Mouse (Mus musculus) c-Kit-positive CD71-negative TER-119-negative erythroid progenitor cells, embryonic 14.5 days (primary cell): ENCODE data around the gene Rpl13a.
A peak's percentile ranks its signal among the peaks of the same experiment; 100 is the strongest.

Experiments
- DNase-seq: peaks from one replicate; pipeline ENCODE4 v3.0.0-alpha.2; 2013; ENCODE audit warnings: low read depth

Gene Rpl13a

DNA sequence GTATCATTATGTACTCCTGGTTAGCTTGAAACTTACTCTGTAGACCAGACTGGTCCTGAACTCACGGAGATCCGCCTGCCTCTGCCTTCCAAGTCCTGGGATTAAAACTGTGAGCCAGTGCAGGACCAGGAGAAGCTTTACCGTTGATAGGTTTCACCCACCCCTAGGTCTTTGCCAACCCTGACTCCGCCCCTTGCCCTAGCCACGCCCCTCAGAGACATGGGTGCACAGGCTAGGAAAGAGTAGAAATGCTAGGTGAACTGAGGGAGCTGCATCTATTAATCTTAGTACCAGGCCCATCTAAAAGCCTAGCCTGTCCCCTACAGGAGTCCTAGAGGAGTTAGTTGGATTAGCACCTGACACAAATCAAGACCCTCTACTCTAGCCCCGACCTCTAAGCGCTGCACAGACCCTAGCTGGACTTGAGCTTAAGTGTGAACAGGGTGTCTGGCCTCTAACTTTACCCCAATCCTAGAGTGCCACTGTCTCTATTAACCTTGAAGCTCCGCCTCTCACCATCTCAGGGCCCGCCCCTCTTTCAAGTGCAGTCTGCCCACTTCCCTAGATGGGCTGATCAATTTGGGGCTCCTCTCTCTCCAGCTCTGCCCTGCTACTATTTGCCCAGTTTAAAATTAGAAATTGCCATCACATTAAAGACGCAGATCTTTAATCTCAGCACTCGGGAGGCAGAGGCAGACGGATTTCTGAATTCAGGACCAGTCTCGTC is 38.1 kb downstream of the Rpl13a start:
- DNase-seq = no peak

DNA sequence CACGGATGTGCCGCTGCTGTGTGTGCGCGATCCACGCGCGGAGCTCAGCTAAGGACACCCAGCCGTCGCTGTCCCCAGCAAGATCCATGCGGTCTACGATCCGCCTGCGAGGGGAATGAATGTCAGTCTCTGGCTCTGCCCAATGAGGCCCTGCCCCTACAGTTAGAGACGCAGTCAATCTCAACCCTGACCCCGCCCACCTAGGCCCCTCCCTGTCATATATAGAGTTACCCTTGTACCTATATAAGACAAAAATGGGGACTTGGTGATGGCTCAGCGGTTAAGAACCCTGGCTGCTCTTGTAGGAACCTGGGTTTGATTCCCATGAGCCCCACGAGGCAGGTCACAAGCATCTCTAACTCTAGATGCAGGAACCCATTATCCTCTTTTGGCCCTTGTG is 40.0 kb downstream of the Rpl13a start:
- DNase-seq = no peak

DNA sequence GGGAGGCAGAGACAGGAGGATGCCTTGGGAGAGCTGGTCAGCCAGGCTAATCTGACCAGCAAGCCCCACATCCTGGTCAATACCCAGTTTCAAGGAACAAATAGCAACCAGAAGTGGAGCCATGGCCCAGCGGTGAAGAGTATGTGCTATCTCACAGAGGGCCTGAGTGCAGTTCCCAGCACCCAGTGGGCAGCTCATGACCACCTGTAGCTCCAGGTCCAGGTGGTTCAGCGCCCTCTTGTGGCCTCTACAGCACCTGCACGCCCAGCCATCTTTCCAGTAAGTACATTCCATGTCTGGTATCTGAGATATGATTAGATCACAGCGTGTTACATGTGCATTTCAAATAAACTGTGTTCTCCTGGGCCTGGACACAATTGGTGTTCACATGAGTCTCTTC is 42.5 kb downstream of the Rpl13a start:
- DNase-seq = no peak

DNA sequence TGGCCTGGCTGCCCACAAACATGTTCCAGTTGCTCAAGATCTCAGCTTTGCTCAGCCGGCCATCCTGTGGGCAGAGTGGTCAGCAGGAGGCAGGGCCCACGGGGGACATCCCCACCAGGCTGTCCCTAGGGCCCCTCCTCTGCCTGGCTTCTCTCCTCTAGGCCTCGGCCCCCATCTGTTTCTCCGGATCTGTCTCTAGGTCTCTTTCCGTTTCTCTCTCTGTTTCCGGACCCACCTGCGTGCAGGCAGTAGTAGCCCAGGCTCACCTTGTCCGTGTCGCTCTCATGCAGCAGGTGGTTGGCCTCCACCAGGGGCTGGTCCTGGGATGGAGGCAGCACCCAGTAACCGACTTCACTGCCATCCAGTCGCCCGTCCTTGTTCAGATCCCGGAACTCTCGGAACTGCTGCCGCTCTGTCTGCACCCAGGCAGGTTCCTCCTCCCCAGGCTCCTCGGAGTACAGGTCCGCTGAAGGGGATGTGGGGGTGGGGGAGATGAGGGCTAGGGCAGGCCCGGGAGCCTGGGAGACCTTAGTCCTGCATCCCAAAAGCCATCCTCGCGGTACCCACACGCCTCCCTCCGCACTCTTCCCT is 45.2 kb downstream of the Rpl13a start:
- DNase-seq = no peak

DNA sequence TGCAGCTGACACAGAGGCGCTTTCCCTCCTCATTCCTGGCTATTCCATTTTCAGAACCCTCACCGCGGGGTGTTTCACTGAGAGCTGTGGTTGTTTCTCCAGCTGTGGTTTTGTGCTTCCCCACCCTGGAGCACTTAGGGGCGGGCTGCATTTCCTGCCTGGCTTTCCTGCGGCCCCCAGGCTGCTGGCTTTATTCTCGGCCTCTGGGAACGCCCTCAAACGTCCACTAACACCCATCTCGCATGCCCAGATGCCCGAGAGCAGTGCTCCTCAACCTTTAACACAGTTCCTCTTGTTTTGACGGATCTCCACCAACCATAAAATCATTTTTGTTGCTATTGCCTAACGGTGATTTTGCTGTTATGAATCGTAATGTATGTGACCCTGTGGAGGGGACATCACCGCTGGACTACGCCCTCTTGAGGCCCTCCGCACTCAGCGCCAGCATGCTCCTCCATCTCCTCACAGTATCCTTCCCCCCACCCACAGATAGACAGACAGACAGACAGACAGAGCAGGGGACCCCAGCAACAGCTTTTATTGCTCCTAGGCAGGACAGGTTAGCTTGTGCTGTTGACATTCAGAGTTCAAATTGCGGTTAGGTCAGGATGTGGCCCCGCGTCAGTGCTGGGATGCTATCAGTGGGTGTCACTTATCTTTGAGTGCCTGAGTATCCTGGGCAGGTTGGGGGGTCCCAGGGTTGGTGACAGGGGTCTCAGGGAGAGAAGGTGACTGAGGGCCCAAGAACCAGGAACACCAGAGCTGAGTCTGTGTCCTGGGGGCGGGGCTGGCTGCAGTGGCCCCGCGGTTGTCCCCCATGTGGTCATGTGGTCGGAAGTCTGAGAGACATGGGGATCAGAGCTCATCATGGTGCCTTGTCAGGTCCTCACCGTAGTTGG is 45.9 kb downstream of the Rpl13a start:
- DNase-seq = no peak

DNA sequence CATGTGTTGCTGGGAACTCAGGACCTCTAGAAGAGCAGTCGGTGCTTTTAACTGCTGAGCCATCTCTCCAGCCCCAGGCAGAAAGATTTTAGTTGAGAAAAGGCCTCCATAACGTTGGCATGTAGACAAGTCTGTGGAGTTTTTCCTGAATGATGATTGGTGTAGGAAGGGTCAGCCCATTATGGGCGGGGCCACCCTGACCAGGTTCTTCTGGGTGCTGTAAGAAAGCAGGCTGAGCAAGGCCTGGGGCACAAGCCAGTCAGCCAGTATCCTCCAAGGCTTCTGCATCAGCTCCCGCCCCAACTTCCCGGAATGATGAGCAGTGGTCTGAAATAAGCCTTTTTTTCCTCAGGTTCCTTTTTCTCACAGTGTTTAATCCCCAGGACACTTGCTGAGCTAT is 47.5 kb downstream of the Rpl13a start:
- no peak for DNase-seq

DNA sequence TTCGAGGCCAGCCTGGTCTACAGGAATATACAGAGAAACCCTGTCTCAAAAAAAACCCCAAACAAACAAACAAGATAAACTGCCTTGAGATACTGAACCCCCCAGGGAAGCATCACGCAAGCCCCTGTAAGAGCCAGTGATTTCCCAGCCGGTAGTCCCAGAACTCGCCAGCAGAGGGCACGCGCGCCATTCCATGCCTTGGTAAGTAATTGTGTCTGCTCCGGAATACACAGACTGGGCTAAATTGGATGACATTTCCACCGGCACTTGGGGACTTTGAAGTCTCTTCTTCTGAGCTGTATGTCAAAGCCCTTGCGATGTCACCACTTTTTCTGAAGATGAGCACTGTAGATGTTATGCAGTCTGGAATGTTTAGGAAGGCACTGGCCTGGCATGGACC is 48.7 kb downstream of the Rpl13a start:
- DNase-seq = peak; percentile 89

DNA sequence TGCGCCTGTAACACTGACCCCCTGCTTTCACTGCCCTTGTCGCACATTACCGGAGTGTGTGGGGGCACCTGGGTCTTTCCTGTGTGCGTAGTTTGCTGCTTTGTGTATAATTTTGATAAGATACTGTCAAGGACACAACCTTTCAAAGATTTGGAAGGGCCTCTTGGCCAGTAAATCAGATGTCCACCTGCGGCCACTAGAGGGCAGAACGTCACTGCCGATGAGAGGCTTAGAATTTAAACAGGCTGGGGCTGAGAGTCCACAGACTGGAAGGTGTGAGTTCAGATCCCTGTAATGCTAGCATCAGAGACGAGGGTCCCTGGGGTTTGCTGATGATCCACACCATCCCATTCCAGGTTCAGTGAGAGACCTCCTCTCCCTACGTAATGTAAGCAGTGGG is 50.0 kb downstream of the Rpl13a start:
- peak; percentile 62 for DNase-seq

DNA sequence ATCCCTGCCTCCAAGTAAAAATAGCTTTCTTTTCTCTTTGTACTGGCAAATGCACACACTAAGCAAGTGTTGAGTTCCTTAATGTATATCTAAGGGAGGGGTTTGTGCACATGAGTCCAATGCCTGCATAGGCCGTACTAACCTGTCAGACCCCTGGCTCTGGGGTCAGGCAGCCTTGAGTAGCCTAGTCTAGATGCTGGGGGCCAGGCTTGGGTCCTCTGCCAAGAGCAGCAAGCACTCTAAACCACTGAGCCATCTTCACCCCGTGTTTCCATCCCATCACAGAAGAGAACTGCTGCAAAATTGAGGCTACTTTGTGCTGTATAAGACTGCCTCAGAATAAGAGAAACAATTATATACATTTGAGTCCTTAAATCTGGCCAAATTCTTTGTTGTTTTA is 50.7 kb downstream of the Rpl13a start:
- no peak for DNase-seq

DNA sequence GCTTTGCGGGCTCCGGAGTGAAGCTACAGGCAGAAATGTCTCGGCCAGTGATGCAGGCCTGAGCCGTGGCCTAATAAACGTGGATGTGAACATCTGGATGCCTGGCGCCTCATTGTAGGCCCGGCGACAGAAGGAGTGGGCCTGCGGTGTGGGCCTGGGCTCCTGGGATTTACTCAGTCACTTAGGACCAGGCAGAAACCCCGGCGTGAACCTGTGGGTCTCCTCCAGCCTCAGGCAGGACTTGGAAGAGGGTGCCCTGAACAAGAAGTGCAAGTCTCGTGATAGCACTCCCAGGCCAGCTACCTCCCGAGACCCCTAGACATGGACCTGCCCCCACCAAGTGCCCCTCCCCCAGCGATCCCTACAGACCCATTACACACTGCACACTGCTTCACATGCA is 51.2 kb downstream of the Rpl13a start:
- no peak for DNase-seq

DNA sequence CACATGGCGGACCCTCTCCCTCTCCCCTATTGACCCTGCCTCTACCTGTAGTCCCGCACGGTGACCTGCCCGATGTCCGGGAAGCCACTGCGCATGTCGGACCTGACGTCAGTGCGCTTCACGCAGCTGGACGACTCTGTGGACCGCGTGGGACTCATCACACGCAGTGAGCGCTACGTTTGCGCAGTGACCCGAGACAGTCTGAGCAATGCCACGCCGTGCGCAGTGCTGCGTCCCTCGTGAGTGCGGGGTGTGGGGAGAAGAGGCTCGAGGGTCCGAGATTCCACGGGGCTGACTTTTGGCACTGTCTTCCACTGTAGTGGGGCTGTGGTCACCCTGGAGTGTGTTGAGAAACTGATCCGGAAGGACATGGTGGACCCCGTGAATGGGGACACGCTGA is 52.1 kb downstream of the Rpl13a start:
- DNase-seq = no peak
